ENCODE assay signal across 12 mouse cellular contexts in the genomic region with DNA sequence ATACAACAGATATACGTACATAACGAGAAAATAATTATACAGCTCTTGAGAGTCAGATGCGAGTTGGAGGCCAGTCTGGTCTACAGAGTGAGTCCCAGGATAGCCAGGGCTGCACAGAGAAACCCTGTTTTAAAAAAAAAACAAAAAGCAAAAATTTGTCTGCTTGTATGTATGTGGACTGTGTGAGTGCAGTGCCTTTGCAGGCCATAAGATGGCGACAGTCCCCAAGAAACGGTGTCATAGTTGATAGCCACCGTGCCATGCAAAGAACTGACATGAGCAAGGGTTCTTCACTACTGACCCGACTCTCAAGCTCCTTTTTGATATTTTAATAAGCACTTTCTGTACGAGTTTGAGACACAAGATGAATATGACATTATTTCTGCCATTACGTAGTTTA. TPM values are rescaled to one million over a fixed set of nuclear protein-coding genes. Genes with fewer than 3 reads are reported as not detected.
DNase-seq lines count a peak whose midpoint lies in the region; ATAC-seq and TF ChIP-seq lines count a peak whose summit lies in the region.
"Had no signal": no experiment of that assay in that cellular context is flagged by ENCODE, and none has a peak within 500 bp of the region (broad histone marks: within the 10 kb centered on the region; RNA-seq: fewer than 3 reads in every experiment).

No protein-coding gene starts in this region.

- H3K4me3 ChIP-seq in layer of hippocampus, adult 2 months: no peak overlapping the region
- H3K4me3 ChIP-seq: liver, embryonic 13.5 days; megakaryocyte, embryonic 14.5 days had no signal

- TF ChIP-seq CTCF in layer of hippocampus, adult 2 months (conservative IDR thresholded peaks at IDR 0.05): peak; percentile 62
- TF ChIP-seq CTCF in brain, embryonic 14.5 days (IDR thresholded peaks at IDR 0.05; ENCODE audit: borderline replicate concordance, extremely low read depth, insufficient read depth, insufficient read length): peak; percentile 31; the same call in 1 of the 2 replicates

- H3K27ac ChIP-seq in layer of hippocampus, adult 2 months: no peak overlapping the region
- H3K27ac ChIP-seq: liver, embryonic 13.5 days had no signal

- no peak for ATAC-seq in CD4-positive, CD25-positive, alpha-beta regulatory T cell, adult 4 months

- peak; percentile 32 for DNase-seq in CD4-positive, CD25-positive, alpha-beta regulatory T cell, adult 2 months (ENCODE audit: low read depth, low spot score)
- no peak for DNase-seq in layer of hippocampus, adult 2 months (ENCODE audit: low spot score in 2 of 2)
- no peak for DNase-seq in layer of hippocampus, postnatal 25 days (ENCODE audit: extremely low spot score in 1 of 2, low spot score in 1 of 2)
- DNase-seq in B cell, adult 2 months: peak; percentile 17 to 27
- DNase-seq in brain, embryonic 14.5 days (ENCODE audit: low read depth): no peak
- no peak for DNase-seq in kidney, adult 11 months
- DNase-seq in neural tube, embryonic 10.5 days (ENCODE audit: extremely low spot score, low spot score): no peak
- DNase-seq: adrenal gland, adult 8-10 months; heart, postnatal 14 days; liver, embryonic 13.5 days had no signal

- TF ChIP-seq POLR2A in brain, embryonic 14.5 days (IDR thresholded peaks at IDR 0.05; ENCODE audit: borderline replicate concordance, extremely low read depth, insufficient read depth, insufficient read length, poor library complexity, severe bottlenecking): no peak

RNA-seq across cellular contexts. Expression of gene Acbd6, which starts 10.2 kb away (rescaled TPM):
- 10 to 100 TPM in 1 of 2 experiments, 1 to 10 TPM in 1; 3.2 to 13.0 TPM for polyA plus RNA-seq in CD4-positive, CD25-positive, alpha-beta regulatory T cell, adult 4 months (2017; shearing (Covaris generic))
- total RNA-seq in layer of hippocampus, adult 2 months (2021): 10 to 100 TPM; 88.1 to 90.1 TPM
- total RNA-seq in layer of hippocampus, postnatal 25 days (2021): 10 to 100 TPM; 92.0 to 97.1 TPM
- polyA plus RNA-seq in brain, embryonic 14.5 days (2012; rRNA removed): 98.6 and 121 TPM in 2 replicates

Comparison
In these comparisons a context has a peak if more than half of its experiments do, and no peak if none do; other contexts are left out.
1. DNase-seq: peak in CD4-positive, CD25-positive, alpha-beta regulatory T cell, adult 2 months (single experiment) and B cell, adult 2 months (2 of 2); none in layer of hippocampus, adult 2 months (0 of 2), layer of hippocampus, postnatal 25 days (0 of 2), brain, embryonic 14.5 days (single experiment), kidney, adult 11 months (single experiment) and neural tube, embryonic 10.5 days (single experiment).